Mouse (Mus musculus): Measurements from ENCODE around the gene Stox2.

- no peak for TF ChIP-seq CTCF (IDR thresholded peaks at IDR 0.05 in 2 of 3, conservative IDR thresholded peaks at IDR 0.05 in 1 of 3; ENCODE audit: control insufficient read depth in 1 of 3, insufficient read depth in 1 of 3, low read depth in 2 of 3, low read length in 3 of 3, poor library complexity in 1 of 3, severe bottlenecking in 1 of 3)
- no peak for TF ChIP-seq NRF1 (IDR thresholded peaks at IDR 0.05; ENCODE audit: insufficient read depth, low read depth, low read length, poor library complexity, severe bottlenecking)
- TF ChIP-seq POLR2AphosphoS2 (IDR thresholded peaks at IDR 0.05; ENCODE audit: low read length), result no peak
- no peak for TF ChIP-seq ELF1 (IDR thresholded peaks at IDR 0.05; ENCODE audit: low read depth, low read length)
Measured at GRCm38 (mm10) chr8:47411994-47412695, 34.0 kb downstream of the Stox2 start.

All from MEL (cell line).